Mouse (Mus musculus) T-helper 1 cell (primary cell): ENCODE measurements at regions not wholly inside any gene's neighbourhood (a gene's known extent, or its start where the extent isn't known, plus 50 kb on each side); places are given as distances from the start of the nearest gene placed in this dataset.

ENCODE experiments used
- in situ Hi-C: fragments of 300-600 bp; cut with MboI, MseI; formaldehyde crosslinking; loops from one replicate; pipeline ENCODE4 v1.15.1; 2025; ENCODE audit warnings: high pct_unique_total_duplicates

DNA sequence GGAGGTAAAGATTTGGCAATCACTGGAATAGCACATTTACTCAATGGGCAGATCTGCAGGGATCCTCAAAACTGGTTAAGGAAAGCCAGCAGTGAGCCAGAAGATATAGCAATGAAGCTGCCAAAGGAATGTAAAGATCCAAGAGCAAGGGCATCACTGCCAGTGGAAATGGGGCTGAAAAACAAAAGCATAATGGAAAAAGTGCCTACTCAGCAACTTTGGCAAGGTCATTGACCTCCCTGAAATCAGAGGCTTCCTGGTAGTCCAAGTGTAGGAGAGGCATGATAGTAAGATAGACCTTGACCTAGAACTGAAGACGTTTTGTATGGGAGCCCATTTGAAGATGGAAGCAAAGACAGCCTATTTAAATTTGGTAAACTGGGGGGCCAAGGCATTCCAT, 286.4 kb downstream of the Foxo1 start:
- in situ Hi-C loops = no loop called here

DNA sequence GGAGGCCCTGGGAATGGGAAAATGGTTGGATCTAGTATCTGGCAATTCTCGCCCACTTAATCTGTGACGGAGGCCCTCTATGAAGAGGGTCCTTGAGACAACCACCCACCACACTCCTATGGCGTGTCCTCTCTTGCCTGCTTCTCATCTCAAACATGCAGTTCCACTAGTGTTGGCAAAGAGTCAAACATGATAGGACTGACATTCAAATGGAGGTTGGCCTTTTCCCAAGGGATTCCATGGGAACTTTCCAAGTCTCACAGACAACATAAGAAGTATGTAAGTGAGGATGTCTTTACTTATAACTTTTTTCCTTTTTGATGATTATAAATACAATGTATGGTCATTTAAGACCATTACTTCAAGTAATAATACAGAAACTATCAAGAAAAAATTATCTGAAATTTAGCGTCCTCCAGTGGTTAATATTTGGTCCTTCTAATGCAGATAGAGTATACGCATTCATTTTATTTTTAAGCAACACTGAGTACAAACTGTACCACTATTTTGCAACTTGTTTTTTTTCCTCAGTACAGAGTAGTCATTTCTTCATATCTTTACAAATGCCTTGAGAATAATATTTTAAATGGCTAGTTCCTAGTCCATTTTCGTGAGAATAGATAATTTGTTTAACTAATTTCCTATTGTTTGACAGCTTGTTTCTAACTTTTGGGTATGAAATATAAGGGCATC, 280.2 kb downstream of the Foxo1 start:
- in situ Hi-C loops = no loop called here

DNA sequence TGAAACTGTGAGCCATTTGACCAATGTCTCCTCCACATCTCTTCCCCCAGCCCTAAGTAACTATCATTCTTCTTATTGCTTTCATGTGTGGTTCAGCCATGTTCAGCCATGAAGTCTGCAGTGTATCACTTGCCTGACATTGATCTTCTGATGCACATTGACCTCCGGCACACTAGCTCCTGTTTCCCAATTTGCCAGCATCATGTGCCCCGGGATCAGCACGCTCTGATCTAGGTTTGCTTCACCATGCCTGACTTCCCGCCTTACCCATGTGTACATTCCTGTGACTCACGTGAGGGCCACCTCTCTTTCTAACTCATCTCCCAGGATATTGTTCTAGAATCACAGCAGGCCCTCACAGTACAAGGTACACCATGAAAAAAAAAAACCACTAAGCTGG, 277.9 kb downstream of the Foxo1 start:
- in situ Hi-C loops = no loop called here

DNA sequence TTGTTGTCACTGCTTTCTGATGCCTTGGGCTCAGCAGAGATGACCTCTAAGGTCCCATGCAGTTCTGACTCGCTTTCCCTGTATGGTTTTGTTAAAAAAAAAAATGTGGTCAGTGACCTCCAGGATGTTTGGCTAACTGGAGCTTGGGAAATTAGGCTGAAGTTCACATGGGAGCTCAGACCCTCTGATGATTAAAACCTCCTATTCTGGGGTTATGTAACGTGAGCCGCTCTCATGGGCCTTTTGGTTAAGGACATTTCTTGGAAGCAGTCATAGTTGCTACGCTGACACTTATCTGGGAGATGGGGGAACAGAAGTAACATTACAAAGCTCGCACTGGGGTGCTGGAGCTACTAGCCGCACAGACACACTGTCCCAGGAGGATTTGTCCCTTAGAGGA, 274.9 kb downstream of the Foxo1 start:
- in situ Hi-C loops = no loop called here

DNA sequence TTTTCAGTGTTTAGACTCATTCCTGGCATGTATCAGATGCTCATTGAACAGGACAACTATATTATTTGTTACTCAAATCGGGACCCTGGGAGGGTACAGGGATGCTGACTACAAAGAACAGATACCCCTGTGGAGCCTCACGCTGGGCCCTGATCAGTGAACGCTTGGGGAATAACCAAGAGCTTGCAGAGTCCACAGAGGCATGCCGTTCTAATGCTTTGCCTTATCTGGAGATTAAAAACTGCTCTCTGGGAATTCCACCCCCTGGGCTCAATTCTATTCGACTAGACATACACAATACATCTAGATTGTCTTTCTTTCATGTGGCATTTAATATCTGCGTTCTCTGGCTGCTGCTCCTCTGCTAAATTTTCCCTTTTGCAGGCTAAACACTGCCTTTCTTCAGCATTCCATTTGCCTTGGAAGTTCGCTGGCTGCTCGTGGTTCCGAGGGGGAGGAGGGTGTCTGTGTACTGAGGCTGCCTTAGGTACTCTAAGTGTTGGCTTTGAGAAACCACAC, 272.8 kb downstream of the Foxo1 start:
- in situ Hi-C loops = no loop called here

DNA sequence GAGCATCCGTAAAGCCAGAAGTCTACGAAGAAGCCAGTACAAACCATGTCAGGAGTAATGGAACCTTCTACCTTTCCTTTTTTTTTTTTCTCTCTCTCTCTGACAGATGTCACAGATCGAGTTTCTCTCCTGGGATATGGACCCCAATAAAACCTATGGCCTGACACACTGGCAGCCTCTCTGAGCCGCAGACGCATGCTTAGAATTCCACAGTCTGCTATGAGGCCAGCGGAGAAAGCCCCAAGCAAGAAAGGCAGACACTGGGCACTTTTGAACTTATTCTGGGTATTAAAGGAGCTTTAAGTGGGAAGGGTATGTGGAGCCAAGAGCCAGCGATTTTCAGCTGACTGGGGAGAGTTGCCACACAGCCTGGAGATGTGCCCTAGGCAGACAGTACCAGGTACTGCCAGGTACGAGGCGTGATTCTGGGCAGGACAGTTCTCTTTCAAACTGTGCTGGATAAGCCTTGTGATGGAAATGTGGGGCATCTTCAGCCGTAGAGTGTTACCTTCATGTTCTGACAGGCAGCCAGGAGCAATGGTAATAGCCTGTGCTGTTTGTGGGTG, 271.8 kb downstream of the Foxo1 start:
- in situ Hi-C loops = no loop called here

DNA sequence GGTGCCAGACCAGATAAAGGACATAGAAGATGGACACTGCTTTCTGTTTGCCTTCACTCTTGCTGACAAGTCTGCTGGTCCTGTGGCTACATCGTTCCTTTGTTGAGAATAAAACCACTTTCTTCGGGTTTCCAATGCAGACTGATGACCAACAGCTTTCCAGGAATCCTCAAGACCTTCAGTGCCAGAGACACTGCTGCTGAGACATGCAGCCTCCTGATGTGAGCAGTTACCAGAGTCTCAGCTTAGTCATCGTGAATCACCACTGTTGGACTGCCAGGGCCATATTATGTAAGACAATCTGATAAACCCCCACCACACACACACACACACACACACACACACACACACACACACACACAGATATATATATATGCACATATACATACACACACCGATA, 270.2 kb downstream of the Foxo1 start:
- in situ Hi-C loops = no loop called here

DNA sequence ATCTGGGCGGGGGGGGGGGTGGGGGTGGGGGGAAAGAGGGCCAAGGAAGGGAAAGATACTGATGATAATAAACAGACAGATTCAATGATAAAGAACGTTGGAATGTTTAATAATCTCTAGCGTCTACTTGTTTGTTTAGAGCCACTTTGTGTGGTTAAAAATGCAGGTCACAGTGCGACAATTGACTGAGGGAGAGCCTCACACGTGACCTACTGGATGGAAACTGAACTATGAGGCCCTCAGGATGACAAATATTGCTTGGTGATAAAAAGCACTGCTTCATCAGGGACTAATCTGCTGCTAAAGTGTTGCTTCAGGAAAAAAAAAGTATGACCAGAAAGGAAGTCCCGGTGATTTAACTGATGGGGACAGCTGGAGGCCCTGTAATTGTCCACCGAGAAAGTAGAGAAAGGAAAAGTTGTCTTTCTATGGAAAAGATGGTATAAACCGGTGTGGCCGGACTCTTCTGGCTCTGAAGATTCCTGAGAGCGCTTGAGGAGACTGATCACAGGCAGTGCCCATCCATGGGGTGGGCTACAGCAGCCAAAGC, 269.3 kb downstream of the Foxo1 start:
- in situ Hi-C loops = no loop called here

DNA sequence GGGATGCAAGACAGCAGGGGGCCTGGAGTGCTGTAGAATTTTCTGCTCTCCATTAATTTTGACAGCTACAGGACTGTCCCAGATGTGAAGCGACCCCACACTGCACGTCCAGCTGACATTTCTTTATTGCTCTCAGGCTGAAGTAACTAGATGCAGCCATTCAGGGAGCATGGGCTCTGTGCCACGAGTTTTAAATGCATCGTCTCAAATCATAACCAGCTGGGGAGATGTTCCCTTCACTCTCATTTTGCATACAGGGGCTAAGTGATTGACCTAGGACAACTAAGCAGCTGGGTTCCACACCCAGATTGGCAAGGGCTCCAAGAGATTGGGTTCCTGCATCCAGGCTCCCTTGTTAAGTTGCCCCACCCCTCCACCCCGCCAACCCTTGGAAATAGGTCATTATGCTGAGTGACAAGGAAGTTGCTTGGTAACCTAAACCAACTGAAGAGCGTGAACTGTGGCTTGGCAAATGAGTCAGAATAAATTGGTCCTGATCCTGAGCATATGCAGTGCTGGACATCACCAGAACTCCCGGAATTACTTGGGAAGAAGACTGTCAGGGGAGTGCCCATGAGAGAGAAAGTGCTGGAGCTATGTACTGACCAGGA, 267.4 kb downstream of the Foxo1 start:
- in situ Hi-C loops = no loop called here

DNA sequence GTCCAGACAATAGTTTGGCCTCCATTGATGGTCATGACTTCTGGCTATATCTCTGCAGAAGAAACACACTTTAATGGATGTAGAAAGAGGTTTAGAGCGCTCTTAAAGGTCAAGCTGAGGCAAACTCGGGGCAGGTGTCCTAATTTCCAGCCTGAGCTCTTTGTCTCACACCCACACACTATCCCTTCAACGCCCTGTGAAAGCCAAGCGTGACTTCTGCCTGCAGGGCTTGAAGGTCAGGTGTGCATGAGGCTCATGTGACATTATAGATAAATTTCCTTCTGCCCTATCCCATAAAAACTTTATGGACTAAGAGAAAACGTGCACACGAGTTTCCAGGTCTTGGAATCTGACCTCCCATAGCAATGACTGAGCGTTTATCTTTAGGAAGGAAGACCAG, 266.0 kb downstream of the Foxo1 start:
- in situ Hi-C loops = loop anchor here (5.0 kb wide), 1 partner anchor 92 kb away; no protein-coding TSS in a partner anchor

DNA sequence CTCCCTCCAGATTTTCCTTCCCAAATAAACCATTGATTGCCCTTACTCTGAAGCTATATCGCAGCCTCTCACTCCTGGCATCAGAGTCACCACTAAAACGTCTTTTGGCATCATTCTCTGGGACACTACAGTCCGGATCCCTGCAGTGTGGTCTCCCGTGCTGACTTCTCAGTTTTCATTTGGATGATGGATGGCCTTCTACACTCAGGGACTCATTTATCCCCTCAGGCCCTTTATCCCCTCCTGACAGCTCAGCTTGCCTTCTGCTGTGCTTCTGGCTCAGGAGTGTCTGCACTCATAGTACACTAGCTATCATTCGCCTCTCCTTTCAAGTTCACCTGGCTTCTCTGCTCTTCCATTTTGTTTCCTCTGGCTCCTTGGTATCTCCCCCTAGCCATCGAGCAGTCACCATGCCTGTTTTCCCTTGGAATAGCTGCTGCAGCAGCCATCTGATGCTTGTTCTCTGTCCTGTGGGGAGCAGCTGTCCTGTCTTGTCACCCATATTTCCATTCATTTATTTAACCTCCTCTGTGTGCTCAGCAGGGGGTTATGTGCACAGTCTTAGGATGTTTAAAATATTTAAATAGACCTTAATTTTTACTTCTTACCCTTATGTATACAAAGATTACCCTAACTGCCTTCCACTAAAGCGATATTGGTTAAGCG, 263.7 kb downstream of the Foxo1 start:
- in situ Hi-C loops = loop anchor here (5.0 kb wide), 1 partner anchor 90 kb away; no protein-coding TSS in a partner anchor

DNA sequence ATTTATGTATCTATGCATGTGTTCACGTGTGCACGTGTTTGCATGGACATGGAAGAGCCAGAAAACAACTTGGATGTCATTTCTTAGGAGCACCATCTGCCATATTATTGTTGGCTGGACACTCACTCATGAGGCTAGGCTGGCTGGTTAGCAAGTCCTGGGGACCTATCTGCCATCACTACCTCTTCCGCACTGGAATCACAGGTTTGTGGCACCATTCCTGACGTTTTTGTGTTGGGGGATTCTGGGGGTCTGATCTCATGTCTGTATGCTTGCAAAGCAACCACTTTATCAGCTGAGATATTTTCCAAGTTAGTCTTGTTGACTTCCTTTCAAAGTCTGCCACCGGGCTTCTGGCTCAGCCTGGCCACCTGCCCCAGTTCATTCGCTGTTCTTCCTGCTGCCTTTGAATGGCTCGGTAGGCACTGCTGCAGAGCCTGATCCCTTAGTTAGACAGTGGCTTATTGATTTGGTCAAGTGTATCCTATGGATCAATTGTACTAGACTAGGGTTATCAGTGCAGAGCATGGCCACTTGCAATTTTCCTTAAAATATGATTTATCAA, 262.4 kb downstream of the Foxo1 start:
- in situ Hi-C loops = loop anchor here (5.0 kb wide), 1 partner anchor 88 kb away; no protein-coding TSS in a partner anchor

DNA sequence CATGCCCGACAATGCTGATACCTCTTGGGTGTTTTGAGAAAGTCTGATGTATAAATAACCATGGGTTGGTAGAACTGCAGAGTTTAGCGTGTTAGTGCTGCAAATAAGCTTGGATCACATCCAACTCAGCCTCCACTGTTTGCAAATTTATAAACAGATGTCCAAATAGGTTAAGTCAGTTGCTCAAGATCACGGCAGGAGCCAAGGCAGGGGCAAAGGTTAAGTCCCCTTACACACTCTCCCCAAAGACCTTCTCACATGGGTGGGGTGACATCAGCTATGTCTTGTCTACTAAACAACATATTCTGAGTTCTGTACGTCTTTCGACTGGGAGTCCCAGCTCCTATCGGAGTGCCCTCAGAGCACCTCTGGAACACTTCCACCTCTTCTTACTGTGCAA, 261.0 kb downstream of the Foxo1 start:
- in situ Hi-C loops = no loop called here

DNA sequence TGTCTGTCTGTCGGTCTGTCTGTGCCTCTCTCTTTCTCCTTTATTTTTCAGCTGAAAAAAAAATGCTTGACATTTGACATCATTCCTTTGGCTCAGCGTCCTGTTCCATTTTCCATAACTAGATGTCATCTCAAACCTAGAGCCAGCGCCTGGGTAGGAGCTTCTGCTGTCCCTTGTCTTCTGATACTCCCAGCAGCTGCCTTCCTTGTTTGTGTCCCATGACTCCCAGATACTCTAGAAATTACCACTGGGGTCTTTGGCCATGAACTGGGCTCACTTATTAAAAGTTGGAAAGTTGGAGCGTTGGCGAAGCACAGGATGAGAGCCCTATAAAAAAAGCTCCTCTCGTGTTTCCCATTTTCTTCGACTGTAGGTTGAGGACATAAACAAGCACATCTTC, 260.4 kb downstream of the Foxo1 start:
- in situ Hi-C loops = no loop called here

DNA sequence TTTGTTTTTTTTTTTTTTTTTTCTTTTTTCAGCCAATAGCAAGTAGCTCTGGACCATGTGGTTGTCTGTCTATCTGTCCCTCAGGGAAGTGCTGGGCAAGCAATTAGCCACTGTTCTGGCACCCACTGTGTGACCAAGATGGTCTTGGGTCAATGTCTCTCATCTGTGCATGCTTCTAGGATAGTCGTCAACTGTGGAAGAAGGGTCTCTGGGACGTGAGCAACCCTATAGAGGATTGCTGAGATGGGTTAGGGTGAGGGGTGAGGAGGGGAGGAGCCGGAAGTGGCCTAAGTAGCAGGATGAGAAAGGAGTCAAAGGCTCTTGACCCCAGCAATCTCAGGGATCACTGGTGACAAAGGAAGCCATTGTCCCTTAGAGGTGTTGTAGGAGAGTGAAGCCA, 259.6 kb downstream of the Foxo1 start:
- in situ Hi-C loops = no loop called here

DNA sequence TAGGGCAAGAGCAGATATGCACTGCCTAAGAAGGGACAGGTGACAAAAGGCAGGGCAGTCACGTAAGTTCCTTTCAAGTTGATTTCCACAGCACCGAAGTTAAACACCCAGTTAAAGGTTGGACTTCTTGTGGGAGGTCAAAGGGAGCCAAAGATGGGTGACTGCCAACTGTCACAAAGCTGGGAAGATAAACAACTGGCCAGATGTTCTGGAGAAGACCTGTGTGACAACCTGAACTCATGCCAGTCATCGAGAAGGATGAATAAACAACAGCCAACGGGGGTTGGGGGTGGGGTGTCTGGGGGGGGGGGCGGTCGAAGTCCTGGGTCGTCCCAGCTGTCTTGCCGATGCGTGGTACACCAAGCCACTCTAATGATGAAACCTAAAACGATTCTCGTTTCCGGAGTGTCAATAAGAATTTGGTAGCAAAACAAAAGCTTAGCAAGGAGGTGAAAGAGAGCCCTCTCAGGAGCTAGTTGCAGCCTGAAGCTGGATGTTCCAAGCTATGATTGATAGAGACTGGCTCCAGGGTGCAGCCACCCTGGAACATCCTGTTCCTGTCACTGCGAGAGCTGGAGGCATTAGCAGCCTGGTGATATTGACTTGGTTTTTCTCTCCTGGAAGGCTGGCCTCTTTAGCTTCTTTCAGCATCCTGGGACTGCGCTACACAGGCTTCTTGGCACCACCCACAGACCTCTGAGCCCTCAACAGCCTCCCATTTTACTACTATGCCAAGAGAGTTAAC, 259.0 kb downstream of the Foxo1 start:
- in situ Hi-C loops = no loop called here

DNA sequence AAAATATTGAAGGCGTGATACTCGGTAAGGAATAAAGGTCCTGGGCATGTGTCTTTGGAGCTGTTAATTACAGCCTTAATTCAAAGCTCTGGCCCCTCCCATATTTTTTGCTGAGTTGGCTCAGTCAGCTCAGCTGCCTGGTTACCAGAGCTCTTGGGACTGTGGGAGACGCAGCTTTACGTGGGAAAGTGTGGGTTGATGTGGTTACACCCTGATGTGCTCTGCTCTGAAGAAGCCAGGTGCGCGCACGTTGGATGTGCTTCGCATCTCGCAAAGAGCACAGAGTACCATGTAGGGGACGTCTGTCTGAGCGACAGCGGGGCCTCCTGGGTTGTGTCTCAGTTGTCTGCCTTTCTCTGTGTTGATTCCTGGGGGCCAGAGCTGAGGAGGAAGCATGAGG, 254.8 kb downstream of the Foxo1 start:
- in situ Hi-C loops = no loop called here

DNA sequence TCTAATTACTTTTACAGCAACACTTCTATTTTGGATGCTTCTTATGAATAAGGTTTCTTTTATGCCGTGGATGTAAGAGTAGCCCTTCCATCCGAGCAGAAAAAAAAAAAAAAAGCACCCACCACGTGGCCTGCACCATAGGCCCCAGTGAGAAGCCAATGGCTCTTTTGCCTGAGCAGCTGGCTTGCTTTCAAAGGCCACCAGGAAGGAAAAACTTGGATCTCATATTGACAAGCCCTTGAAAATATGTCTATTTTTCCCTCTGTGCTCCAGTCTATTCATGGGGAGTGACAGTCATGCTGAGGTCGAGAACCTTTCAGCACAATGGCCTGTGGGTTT, 252.4 kb downstream of the Foxo1 start:
- in situ Hi-C loops = no loop called here

DNA sequence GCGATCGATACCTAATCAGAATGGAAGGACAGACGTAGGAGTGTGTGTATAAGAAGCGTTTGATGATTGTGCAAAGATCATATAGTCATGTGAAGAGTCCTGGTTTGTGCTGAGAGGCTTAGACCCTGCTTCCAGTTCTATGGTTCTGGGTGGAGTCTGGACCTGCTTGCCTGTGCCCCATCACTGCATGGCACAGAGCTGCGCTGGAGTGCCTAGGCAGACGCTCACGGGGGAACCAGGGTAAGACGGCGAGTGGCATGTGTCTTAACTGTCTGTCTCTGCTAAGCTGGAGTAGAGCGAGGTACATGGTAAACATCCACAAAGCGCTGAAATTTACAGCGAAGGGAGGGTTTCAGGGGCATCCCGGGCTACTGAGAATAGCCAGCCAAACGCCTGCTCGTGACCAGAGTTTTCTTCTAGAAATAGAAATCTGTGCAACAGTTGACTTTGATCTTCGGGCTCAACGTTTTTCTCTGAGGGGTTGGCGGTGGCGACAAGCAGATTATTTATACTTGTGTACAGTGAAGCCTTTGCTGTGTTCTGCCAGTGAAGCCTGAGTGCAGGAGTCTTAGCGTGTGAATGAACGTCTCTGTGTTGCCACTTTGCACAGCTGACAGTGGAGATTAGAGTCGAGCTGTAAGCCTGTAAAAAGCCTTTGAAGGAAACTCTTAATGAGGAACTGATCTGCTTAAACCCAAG, 251.9 kb downstream of the Foxo1 start:
- in situ Hi-C loops = no loop called here

DNA sequence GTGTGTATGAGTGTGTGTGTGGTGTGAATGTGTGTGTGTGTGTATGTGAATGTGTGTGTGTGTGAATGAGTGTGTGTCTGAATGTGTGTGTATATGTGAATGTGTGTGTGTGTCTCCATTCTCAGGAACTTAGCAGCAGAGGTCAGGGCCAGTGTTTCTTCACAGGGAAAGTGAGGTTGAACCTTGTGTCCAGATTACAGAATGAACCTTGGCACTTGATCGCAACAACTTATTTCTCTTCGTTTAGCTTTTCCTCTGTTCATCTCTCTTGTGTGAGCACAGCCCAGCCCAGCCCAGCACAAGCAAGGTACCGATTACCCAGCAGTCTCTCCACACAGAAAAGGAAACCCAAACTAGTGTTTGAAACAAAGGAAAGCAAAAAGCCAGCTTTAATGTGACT, 249.7 kb downstream of the Foxo1 start:
- in situ Hi-C loops = no loop called here

DNA sequence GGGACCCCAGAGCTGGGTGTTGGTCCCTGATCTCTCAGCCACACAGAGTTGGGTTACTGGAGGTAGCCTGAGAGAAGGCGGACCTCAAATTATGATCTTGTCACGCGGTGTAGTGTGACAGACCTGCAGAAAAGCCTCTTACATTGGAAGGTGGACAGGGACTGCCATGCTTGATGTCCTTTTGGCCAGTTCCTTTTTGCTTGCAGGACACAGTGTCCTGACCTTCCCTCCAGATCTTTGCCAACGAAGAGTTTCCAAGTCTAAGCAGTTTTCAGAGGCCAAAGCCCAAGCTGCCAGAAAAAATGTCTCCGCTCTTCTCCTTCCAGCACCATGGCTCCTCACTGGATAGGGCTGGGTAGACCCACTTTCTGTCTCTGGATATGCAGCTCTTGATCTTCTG, 248.6 kb downstream of the Foxo1 start:
- in situ Hi-C loops = no loop called here
